Mouse (Mus musculus) cerebellum, postnatal 14 days (tissue): ENCODE measurements around the gene Gm5662.
"Not testable (repeated sequence)": the region's sequence is repeated elsewhere in the genome, so short reads cannot be mapped to it uniquely, and the experiment has no call there.

Experiments
- DNase-seq, 2 experiments: peaks; one replicate each; pipeline ENCODE4 v3.0.0; 2021; ENCODE audit warnings: mixed read lengths in 2 of 2

The Gm5662 gene

DNA sequence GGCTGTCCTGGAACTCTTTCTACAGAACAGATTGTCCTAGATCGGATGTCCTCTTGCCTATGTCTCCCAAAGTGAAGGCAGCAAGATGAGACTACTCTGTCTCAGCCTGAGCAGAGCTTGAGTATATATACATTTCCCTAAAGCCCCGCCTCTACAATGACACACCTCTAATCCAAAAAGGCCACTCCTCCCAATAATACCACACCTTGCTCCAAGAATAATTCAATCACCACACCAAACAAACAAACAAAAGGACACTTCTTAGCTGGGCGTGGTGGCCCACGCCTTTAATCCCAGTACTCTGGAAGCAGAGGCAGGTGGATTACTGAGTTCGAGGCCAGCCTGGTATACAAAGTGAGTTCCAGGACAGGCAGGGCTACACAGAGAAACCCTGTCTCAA, at the start of gene Gm5662:
Gene Gm5662, minus strand, starts transcription at position 101 of the 400 bp plus-strand sequence.
- DNase-seq: not testable (repeated sequence)

- not testable (repeated sequence) for DNase-seq
These were observed 49.6 kb upstream of the Gm5662 start, which contains the start of gene Gm5039 for GRCm38 (mm10) chr12:88323926-88324325. TSS of gene Gm5039 (minus strand) at chr12:88324026.

- DNase-seq: no peak
These were observed 40.3 kb upstream of the Gm5662 start for GRCm38 (mm10) chr12:88314556-88314955.

GRCm38 (mm10) chr12:88297171-88297570, 22.9 kb upstream of the Gm5662 start:
- DNase-seq: not testable (repeated sequence)

- DNase-seq: not testable (repeated sequence)
These were observed 18.8 kb upstream of the Gm5662 start for GRCm38 (mm10) chr12:88293082-88293481.

DNA sequence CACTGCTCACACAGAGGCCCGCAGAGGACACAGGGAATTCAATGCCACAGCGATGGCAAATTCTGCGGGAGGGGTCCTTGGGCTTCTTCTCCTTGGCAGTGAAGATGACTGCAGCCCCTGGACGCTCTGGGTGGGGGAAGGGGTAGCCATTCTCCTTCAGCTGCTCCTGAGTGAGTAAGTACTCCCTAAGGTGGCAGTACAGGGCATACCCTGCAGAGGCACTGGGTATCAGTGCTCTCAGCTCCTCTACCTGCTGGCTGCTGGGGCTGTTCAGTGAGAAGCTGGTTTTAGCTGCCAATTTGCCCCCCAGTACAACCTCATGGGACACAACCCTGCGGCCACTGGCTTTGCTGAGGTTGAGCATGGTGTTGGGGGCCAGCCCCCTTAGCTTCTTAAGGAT, 10.9 kb upstream of the Gm5662 start:
- DNase-seq: not testable (repeated sequence)

- DNase-seq: no peak
These were observed 17.1 kb downstream of the Gm5662 start for GRCm38 (mm10) chr12:88257241-88257640.

- DNase-seq: not testable (repeated sequence)
These were observed 18.4 kb downstream of the Gm5662 start for GRCm38 (mm10) chr12:88255917-88256316.

- not testable (repeated sequence) for DNase-seq
These were observed 24.3 kb downstream of the Gm5662 start, which contains the start of gene Gm8332 for GRCm38 (mm10) chr12:88250000-88250399. TSS of gene Gm8332 (minus strand) at chr12:88250100.

- DNase-seq: not testable (repeated sequence)
These were observed 28.5 kb downstream of the Gm5662 start for GRCm38 (mm10) chr12:88245786-88246185.

GRCm38 (mm10) chr12:88242940-88243339, 31.4 kb downstream of the Gm5662 start:
- DNase-seq: not testable (repeated sequence)
